Mouse (Mus musculus): ENCODE results near the gene Tbc1d22a.

GRCm38 (mm10) chr15:86364948-86365658 is 150.8 kb downstream of the Tbc1d22a start:
- TF ChIP-seq CTCF (IDR thresholded peaks at IDR 0.05; ENCODE audit: low read depth) (no peak), EP300 (IDR thresholded peaks at IDR 0.05; ENCODE audit: low read depth) (no peak)

Measured in heart, postnatal 0 days (tissue).